Mouse (Mus musculus) urinary bladder, adult 2 months (tissue): Measurements from ENCODE around the gene Sumf1. TPM values are rescaled to one million over a fixed set of nuclear protein-coding genes. Genes with fewer than 3 reads are reported as not detected.

ENCODE experiments used
- DNase-seq: peaks from one replicate; pipeline ENCODE4 v3.0.0; 2022; ENCODE audit warnings: low spot score
- polyA plus RNA-seq: library from polyadenylated mRNA; depleted of rRNA; stranded (reverse); fragments of >200 nt; gene quantifications from 2 replicates; pipeline ENCODE4 v1.2.3, GENCODE M21; 2012; rRNA removed

Gene Sumf1
- polyA plus RNA-seq, 1 experiment = 28.7 TPM

DNA sequence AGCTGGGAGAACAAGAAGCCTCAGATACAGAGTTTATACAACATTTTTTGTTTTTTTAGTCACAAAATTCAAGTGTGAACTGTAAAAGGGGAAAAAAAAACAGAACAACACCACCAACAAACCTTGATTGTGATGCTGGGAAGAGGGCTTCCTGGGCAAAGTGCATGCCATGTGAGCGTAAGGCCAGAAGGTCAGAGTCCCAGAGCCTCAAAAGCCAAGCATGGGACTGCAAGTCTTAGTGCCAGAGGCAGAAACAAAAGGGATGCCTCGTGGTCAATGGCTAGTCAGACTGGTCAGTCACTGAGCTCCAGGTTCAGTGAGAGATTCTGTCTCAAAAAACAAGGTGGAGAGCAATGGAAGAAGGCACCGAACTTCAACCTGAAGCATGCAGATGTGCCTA lies 92.7 kb downstream of the Sumf1 start:
- no peak for DNase-seq

DNA sequence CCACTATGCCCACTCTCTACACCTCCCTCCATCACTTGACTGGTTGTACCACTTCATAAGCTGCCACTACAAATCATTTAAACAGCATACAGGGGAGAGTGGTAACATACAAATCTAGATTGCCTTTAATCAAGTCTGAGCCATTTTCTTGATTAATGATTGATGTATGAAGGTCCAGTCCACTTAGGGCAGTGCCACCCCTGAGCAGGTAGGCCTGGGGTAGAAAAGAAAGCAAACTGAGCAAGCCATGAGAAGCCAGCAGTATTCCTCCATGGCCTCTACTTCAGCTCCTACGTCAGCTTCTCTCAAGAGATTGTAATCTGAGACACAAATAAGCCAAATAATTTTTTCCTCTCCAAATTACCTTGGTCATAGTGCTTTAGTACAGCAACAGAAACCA lies 94.1 kb downstream of the Sumf1 start:
- DNase-seq = no peak

DNA sequence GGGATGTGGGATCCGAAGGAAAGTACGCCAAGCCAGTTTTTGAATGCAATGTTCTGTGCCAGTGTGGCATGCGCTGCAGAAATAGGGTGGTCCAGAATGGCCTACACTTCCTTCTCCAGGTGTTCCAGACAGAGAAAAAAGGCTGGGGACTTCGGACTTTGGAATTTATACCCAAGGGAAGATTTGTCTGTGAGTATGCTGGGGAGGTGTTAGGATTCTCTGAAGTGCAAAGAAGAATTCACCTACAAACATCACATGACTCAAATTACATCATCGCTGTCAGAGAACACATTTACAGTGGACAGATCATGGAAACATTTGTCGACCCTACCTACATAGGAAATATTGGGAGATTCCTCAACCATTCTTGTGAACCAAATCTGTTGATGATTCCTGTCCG lies 109.5 kb downstream of the Sumf1 start:
- no peak for DNase-seq

DNA sequence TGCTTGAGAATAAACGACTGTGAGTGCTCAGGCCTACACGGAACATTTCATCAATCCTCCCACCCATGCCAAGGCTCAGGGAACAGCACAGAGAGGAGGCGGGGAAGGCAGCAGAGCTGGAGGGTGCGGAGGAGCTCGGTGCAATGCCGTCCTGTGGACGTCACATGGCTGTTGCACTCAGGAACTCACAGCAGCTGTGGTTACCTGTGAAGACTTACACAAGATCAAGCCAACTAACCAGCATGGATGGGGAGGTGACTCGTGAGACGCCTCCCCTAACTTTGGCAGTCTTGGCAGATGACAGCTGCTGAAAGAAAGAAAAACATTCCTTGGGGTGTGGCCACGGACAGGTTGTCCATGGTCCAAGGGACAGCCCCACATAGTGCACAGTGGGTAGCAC lies 110.8 kb downstream of the Sumf1 start:
- DNase-seq = no peak

DNA sequence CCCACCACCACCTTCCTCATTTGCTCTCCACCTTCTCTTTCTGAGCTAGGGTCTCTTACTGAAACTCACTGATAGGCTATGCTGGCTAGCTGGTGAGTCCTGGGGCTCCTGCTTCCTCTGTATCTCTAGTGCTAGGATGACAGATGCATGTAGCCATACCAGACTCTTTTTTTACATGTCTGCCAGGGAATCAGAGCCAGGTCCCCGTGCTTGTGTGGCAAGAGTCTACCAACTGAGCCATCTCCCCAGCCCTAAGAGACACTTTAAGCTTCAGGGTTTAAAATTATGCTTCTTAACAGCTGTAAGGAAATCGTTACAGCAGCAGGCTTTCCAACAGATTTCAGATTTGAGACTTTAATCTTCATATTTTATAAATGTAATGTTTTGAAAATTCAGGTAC lies 111.5 kb downstream of the Sumf1 start:
- DNase-seq = no peak

DNA sequence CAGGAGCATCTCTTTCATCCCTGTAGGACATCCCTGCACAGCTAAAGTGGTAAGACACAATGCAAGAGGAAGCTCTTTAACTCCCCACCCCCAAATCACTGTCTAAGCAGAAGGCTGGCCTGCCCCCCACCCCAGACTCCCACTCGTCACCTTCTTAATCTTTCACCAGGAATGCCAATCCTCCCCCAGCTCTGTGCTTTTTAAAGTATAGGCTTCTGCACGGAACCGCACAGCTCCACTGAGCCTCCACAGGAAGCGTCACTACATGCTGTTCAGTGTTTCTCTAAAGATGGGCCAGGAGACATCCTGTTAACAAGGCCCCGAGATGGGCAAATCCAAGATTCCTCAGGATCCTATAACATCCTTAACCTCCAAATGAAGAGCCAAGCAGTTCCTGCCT lies 112.3 kb downstream of the Sumf1 start:
- DNase-seq = no peak

DNA sequence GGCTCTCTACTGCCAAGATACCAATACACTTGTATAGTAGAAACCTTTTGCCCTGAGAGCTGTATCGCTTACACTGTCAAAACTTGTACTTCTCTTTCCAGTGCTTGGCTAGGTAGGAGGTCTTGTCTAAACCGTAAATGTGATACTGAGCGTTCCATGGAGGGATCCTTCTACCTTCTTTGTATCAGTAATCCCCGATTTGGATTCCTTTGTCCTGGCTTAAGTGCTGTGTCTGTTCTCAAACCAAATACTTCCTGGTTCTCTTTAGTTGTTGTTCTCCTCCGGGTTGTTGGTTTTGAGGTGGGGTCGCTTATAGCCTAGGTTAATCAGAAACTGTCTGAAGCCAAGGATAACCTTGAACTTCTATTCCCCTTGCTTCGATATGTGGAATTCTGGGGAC lies 114.4 kb downstream of the Sumf1 start:
- no peak for DNase-seq

DNA sequence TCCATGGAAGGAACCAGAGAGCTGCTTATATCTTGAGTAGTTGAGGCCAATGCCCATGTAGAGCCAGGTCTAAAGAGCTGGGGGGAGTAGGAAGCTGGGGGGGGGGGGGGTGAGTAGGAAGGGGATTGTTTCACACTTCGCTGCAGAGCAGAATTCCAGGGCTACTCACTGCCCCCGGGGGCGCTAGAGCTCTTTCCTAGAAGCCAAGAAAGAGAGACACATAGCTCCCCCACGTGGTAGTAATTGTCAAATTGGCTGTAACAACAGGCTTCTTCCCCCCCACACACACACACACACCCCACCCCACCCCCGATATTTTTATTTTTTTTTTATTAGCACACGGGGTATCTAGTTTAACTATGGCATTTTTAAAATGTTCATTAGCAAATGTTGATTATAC lies 119.8 kb downstream of the Sumf1 start:
- no peak for DNase-seq

DNA sequence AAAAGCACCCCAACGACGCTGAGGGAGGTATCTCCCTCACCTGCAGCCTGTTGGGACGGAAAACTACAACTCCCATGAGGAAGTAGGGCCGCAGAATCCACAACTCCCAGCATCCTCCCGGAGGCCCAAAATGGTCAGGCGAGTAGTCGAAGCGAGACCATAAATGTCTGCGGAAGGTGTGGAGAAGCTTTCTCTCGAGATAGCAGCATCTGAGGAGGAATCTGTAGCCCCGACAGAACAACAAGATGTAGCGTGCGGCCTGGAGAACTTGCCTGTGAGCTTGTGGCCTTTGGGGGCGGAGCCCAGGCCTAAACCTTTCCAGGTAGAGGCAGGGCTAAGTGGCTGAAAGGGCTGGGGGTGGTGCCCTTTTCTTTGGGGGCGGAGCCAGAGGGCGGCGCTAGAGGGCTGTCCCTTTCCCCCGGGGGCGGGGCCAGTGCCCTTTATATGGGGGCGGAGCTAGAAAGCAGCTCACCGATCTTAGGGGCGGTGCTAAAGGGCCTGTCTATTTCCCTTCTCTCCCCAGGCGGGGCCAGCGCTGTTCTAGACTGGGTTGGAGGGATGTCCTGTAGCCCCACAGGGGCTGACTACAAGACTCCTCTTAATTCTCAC lies 120.4 kb downstream of the Sumf1 start, which contains the start of gene Setmar:
Setmar (plus strand) TSS at position 128 of the 609 bp plus-strand sequence.
- DNase-seq = peak; percentile 97

DNA sequence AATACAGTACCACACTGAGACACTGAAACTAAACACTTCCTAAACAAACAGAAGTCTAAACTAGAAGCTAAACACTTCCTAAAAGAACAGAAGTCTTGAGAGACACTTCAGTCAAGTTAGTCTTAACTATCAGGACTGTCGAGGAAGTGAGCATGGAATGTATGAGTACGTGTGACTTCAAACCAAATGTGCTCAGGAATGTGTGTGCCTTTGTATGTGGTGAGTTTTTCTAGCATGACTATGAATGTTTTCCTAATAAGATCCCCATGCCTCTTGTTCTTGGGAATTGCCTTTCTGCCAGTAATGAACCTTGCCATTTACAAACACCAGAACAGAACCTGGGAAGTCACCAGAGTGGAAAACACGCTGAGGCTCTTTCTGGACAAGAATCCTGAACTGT lies 124.3 kb downstream of the Sumf1 start:
- DNase-seq = no peak

DNA sequence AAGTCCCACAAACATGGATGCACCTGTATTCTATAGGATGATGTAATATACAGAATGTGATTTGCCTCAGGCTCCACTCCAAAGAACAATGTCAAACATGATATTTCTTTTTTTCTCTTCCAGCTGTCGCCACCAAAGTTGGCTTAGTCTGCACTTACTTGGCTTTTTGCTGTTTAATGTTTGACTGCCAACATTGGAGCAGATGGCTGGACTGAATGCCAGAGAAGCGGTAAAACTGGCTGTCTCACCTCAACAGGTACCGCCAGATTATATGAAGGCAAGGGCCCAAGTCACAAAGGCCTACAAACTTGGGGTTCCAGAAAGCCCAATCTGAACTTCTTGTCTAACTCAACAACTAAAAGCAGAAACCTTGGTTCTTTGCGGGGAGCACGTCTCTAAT lies 127.3 kb downstream of the Sumf1 start:
- no peak for DNase-seq

DNA sequence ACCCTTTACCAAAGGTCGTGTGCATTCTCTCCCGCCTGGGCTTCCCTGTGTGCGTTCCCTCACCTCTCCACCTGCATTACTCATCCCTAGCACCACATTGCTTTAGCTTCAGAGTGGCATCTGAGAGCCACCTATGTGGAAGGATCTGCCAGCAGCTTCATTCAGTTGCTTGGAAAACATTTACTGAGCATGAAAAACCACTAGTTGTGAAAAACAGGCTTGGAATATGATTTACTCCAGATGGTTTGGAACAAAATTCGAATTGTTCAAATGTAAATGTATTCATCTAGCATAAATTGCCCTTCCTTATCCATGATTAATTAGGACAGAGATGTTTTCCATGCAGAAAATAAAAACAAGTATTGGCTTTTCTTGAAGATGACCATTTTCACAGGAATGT lies 128.0 kb downstream of the Sumf1 start:
- no peak for DNase-seq

Other genes with a start within 250 kb of the Sumf1 start
- gene Setmar, start 120.5 kb downstream of the Sumf1 start, polyA plus RNA-seq = 6.6 and 9.5 TPM in 2 replicates
- gene Itpr1, start 27.5 kb upstream of the Sumf1 start, polyA plus RNA-seq = 64.6 and 82.8 TPM in 2 replicates